Mouse (Mus musculus): ENCODE data around the gene Vcam1. TPM values are rescaled to one million over a fixed set of nuclear protein-coding genes. Genes with fewer than 3 reads are reported as not detected.

The Vcam1 gene
- polyA plus RNA-seq, 1 experiment, result 31.3 TPM

GRCm38 (mm10) chr3:116128311-116129204 lies 930 bp downstream of the Vcam1 start:
- H3K36me3 ChIP-seq (ENCODE audit: control insufficient read depth, insufficient read depth, low read length), result no peaks in the 10 kb centered on the region
- no peak for TF ChIP-seq CTCF (IDR thresholded peaks at IDR 0.05; ENCODE audit: borderline replicate concordance, control insufficient read depth, extremely low read depth, insufficient read depth, low read length, poor library complexity)
- no peak for TF ChIP-seq POLR2A (IDR thresholded peaks at IDR 0.05; ENCODE audit: control insufficient read depth, extremely low read depth, insufficient read depth, low read length, poor library complexity)
- peak overlapping the region; percentile 11; the same call in 1 of the 2 replicates for H3K27ac ChIP-seq (ENCODE audit: control insufficient read depth, insufficient read depth, low read length)
- no peak for DNase-seq
- WGBS, result 81% methylated on average over 18 of the region's 18 CpGs
- H3K4me3 ChIP-seq (ENCODE audit: control insufficient read depth, insufficient read depth, low read length), result no peak overlapping the region
- no peaks in the 10 kb centered on the region for H3K27me3 ChIP-seq (ENCODE audit: control insufficient read depth, insufficient read depth, low read length)
- no peaks in the 10 kb centered on the region for H3K4me1 ChIP-seq (replicated peaks; ENCODE audit: control insufficient read depth, insufficient read depth, low read length)

- Histone ChIP-seq H3K27ac (ENCODE audit: control insufficient read depth, insufficient read depth, low read length) (no peak overlapping the region), H3K36me3 (ENCODE audit: control insufficient read depth, insufficient read depth, low read length) (no peaks in the 10 kb centered on the region), H3K27me3 (ENCODE audit: control insufficient read depth, insufficient read depth, low read length) (no peaks in the 10 kb centered on the region), H3K4me1 (replicated peaks; ENCODE audit: control insufficient read depth, insufficient read depth, low read length) (no peaks in the 10 kb centered on the region), H3K4me3 (ENCODE audit: control insufficient read depth, insufficient read depth, low read length) (no peak overlapping the region)
- DNase-seq, result no peak
- TF ChIP-seq POLR2A (IDR thresholded peaks at IDR 0.05; ENCODE audit: control insufficient read depth, extremely low read depth, insufficient read depth, low read length, poor library complexity), result no peak
- no peak for TF ChIP-seq CTCF (IDR thresholded peaks at IDR 0.05; ENCODE audit: borderline replicate concordance, control insufficient read depth, extremely low read depth, insufficient read depth, low read length, poor library complexity)
- 79% methylated on average over 3 of the region's 3 CpGs for WGBS
These were observed 1.7 kb downstream of the Vcam1 start for GRCm38 (mm10) chr3:116127836-116128235.

GRCm38 (mm10) chr3:116127281-116127680 lies 2.2 kb downstream of the Vcam1 start:
- no peak for TF ChIP-seq POLR2A (IDR thresholded peaks at IDR 0.05; ENCODE audit: control insufficient read depth, extremely low read depth, insufficient read depth, low read length, poor library complexity)
- no peak for TF ChIP-seq CTCF (IDR thresholded peaks at IDR 0.05; ENCODE audit: borderline replicate concordance, control insufficient read depth, extremely low read depth, insufficient read depth, low read length, poor library complexity)
- no peak overlapping the region for H3K4me3 ChIP-seq (ENCODE audit: control insufficient read depth, insufficient read depth, low read length)
- no peak overlapping the region for H3K27ac ChIP-seq (ENCODE audit: control insufficient read depth, insufficient read depth, low read length)

GRCm38 (mm10) chr3:116126508-116127190 lies 2.8 kb downstream of the Vcam1 start:
- WGBS, result 89% methylated on average over 7 of the region's 7 CpGs
- DNase-seq, result no peak
- Histone ChIP-seq H3K27me3 (ENCODE audit: control insufficient read depth, insufficient read depth, low read length) (no peaks in the 10 kb centered on the region), H3K27ac (ENCODE audit: control insufficient read depth, insufficient read depth, low read length) (no peak overlapping the region), H3K4me1 (replicated peaks; ENCODE audit: control insufficient read depth, insufficient read depth, low read length) (no peaks in the 10 kb centered on the region), H3K4me3 (ENCODE audit: control insufficient read depth, insufficient read depth, low read length) (no peak overlapping the region), H3K36me3 (ENCODE audit: control insufficient read depth, insufficient read depth, low read length) (no peaks in the 10 kb centered on the region)
- TF ChIP-seq POLR2A (IDR thresholded peaks at IDR 0.05; ENCODE audit: control insufficient read depth, extremely low read depth, insufficient read depth, low read length, poor library complexity), result no peak
- TF ChIP-seq CTCF (IDR thresholded peaks at IDR 0.05; ENCODE audit: borderline replicate concordance, control insufficient read depth, extremely low read depth, insufficient read depth, low read length, poor library complexity), result no peak

More at GRCm38 (mm10) chr3:116127281-116127680, 2.2 kb downstream of the Vcam1 start:
- no peaks in the 10 kb centered on the region for H3K36me3 ChIP-seq (ENCODE audit: control insufficient read depth, insufficient read depth, low read length)
- H3K27me3 ChIP-seq (ENCODE audit: control insufficient read depth, insufficient read depth, low read length), result no peaks in the 10 kb centered on the region
- H3K4me1 ChIP-seq (replicated peaks; ENCODE audit: control insufficient read depth, insufficient read depth, low read length), result no peaks in the 10 kb centered on the region
- WGBS, result 61% methylated on average over 2 of the region's 2 CpGs
- DNase-seq, result no peak

- TF ChIP-seq CTCF (IDR thresholded peaks at IDR 0.05; ENCODE audit: borderline replicate concordance, control insufficient read depth, extremely low read depth, insufficient read depth, low read length, poor library complexity) (no peak), POLR2A (IDR thresholded peaks at IDR 0.05; ENCODE audit: control insufficient read depth, extremely low read depth, insufficient read depth, low read length, poor library complexity) (no peak)
- no peak overlapping the region for H3K4me3 ChIP-seq (ENCODE audit: control insufficient read depth, insufficient read depth, low read length)
- DNase-seq, result no peak
- no peaks in the 10 kb centered on the region for H3K4me1 ChIP-seq (replicated peaks; ENCODE audit: control insufficient read depth, insufficient read depth, low read length)
- no peaks in the 10 kb centered on the region for H3K27me3 ChIP-seq (ENCODE audit: control insufficient read depth, insufficient read depth, low read length)
- WGBS, result 76% methylated on average over 4 of the region's 4 CpGs
- no peak overlapping the region for H3K27ac ChIP-seq (ENCODE audit: control insufficient read depth, insufficient read depth, low read length)
- H3K36me3 ChIP-seq (ENCODE audit: control insufficient read depth, insufficient read depth, low read length), result no peaks in the 10 kb centered on the region
These were observed 3.4 kb downstream of the Vcam1 start for GRCm38 (mm10) chr3:116126070-116126469.

- 93% methylated on average over 3 of the region's 3 CpGs for WGBS
- Histone ChIP-seq H3K4me1 (replicated peaks; ENCODE audit: control insufficient read depth, insufficient read depth, low read length) (no peaks in the 10 kb centered on the region), H3K36me3 (ENCODE audit: control insufficient read depth, insufficient read depth, low read length) (no peaks in the 10 kb centered on the region), H3K27ac (ENCODE audit: control insufficient read depth, insufficient read depth, low read length) (no peak overlapping the region), H3K27me3 (ENCODE audit: control insufficient read depth, insufficient read depth, low read length) (no peaks in the 10 kb centered on the region), H3K4me3 (ENCODE audit: control insufficient read depth, insufficient read depth, low read length) (no peak overlapping the region)
- TF ChIP-seq POLR2A (IDR thresholded peaks at IDR 0.05; ENCODE audit: control insufficient read depth, extremely low read depth, insufficient read depth, low read length, poor library complexity) (no peak), CTCF (IDR thresholded peaks at IDR 0.05; ENCODE audit: borderline replicate concordance, control insufficient read depth, extremely low read depth, insufficient read depth, low read length, poor library complexity) (no peak)
- no peak for DNase-seq
These were observed 5.7 kb downstream of the Vcam1 start for GRCm38 (mm10) chr3:116123827-116124226.
